Mouse (Mus musculus): ENCODE results near the gene Ptgir.

The Ptgir gene

GRCm38 (mm10) chr7:16918014-16918413, 11.7 kb downstream of the Ptgir start:
- no peak for DNase-seq

- DNase-seq = no peak
These were observed 12.4 kb downstream of the Ptgir start for GRCm38 (mm10) chr7:16918670-16919069.

GRCm38 (mm10) chr7:16919395-16920149, 13.3 kb downstream of the Ptgir start:
- no peak for DNase-seq

- DNase-seq = no peak
These were observed 13.9 kb downstream of the Ptgir start for GRCm38 (mm10) chr7:16920150-16920579.

GRCm38 (mm10) chr7:16920818-16921791, 14.8 kb downstream of the Ptgir start:
- no peak for DNase-seq

- no peak for DNase-seq
These were observed 15.6 kb downstream of the Ptgir start for GRCm38 (mm10) chr7:16921881-16922335.

GRCm38 (mm10) chr7:16922360-16922973, 16.2 kb downstream of the Ptgir start:
- DNase-seq = peak; percentile 45

GRCm38 (mm10) chr7:16923283-16924036, 17.2 kb downstream of the Ptgir start:
- DNase-seq = peak; percentile 53

- peak; percentile 100 for DNase-seq
These were observed 17.9 kb downstream of the Ptgir start, which contains the start of gene Calm3 for GRCm38 (mm10) chr7:16924037-16924834. Calm3 (minus strand) TSS chr7:16924114.

- no peak for DNase-seq
These were observed 22.1 kb downstream of the Ptgir start for GRCm38 (mm10) chr7:16928341-16928740.

GRCm38 (mm10) chr7:16930850-16931249, 24.6 kb downstream of the Ptgir start:
- peak; percentile 71 for DNase-seq

GRCm38 (mm10) chr7:16931968-16932627, 25.8 kb downstream of the Ptgir start:
- peak; percentile 86 for DNase-seq

- DNase-seq = peak; percentile 63
These were observed 26.7 kb downstream of the Ptgir start for GRCm38 (mm10) chr7:16932704-16933577.

- DNase-seq = no peak
These were observed 31.0 kb downstream of the Ptgir start for GRCm38 (mm10) chr7:16937312-16937711.

GRCm38 (mm10) chr7:16938117-16938791, 32.0 kb downstream of the Ptgir start:
- DNase-seq = no peak

- no peak for DNase-seq
These were observed 34.0 kb downstream of the Ptgir start for GRCm38 (mm10) chr7:16940292-16940691.

GRCm38 (mm10) chr7:16942861-16943260, 36.6 kb downstream of the Ptgir start:
- no peak for DNase-seq

- DNase-seq = peak; percentile 92
These were observed 37.9 kb downstream of the Ptgir start, which contains the start of gene Pnmal2 for GRCm38 (mm10) chr7:16944061-16944807. Pnmal2 (plus strand) TSS chr7:16944682.
